Mouse (Mus musculus) kidney, embryonic 15.5 days (tissue): ENCODE measurements around the gene Clec2g. TPM values are rescaled to one million over a fixed set of nuclear protein-coding genes. Genes with fewer than 3 reads are reported as not detected.
"Not testable (repeated sequence)": the region's sequence is repeated elsewhere in the genome, so short reads cannot be mapped to it uniquely, and the experiment has no call there.

Experiments used
- ATAC-seq: fragments of 200-750 bp; cut with Nextera tagmentation; replicated peaks from 2 replicates; pipeline ENCODE4 v1.8.0; 2017; ENCODE audit warnings: moderate TSS enrichment; ENCODE audit not compliant: low FRiP score
- H3K27ac ChIP-seq: fragments of 300-500 bp; sonication (generic); 2 replicates; pipeline ENCODE4 v1.5.1; 2015; ENCODE audit warnings: mild to moderate bottlenecking, inconsistent platforms
- H3K27me3 ChIP-seq: fragments of 300-500 bp; sonication (generic); 2 replicates; pipeline ENCODE4 v1.6.1; 2015; ENCODE audit warnings: inconsistent platforms
- H3K36me3 ChIP-seq: fragments of 300-500 bp; sonication (generic); 2 replicates; pipeline ENCODE4 v1.6.1; 2015; ENCODE audit warnings: inconsistent platforms
- H3K4me1 ChIP-seq: fragments of 300-500 bp; sonication (generic); 2 replicates; pipeline ENCODE4 v1.6.1; 2015; ENCODE audit warnings: inconsistent platforms
- H3K4me2 ChIP-seq: fragments of 300-500 bp; sonication (generic); 2 replicates; pipeline ENCODE4 v1.6.1; 2015; ENCODE audit warnings: moderate library complexity, mild to moderate bottlenecking, inconsistent platforms
- H3K4me3 ChIP-seq: fragments of 300-500 bp; sonication (generic); replicated peaks from 2 replicates; pipeline ENCODE4 v1.5.1; 2015; ENCODE audit warnings: mild to moderate bottlenecking, inconsistent platforms
- H3K9ac ChIP-seq: fragments of 300-500 bp; sonication (generic); 2 replicates; pipeline ENCODE4 v1.6.1; 2015; ENCODE audit warnings: mild to moderate bottlenecking, inconsistent platforms
- H3K9me3 ChIP-seq: fragments of 300-500 bp; sonication (generic); replicated peaks from 2 replicates; pipeline ENCODE4 v1.6.1; 2016; ENCODE audit warnings: inconsistent platforms
- WGBS: fragments of 180-500 bp; shearing (Covaris S2); methylation state at CpG from one replicate; pipeline ENCODE4 v1.1.7; 2015; ENCODE audit warnings: mixed read lengths; 5-methylcytosine and 5-hydroxymethylcytosine counted together
- polyA plus RNA-seq: library from polyadenylated mRNA; unstranded; fragments of >200 nt; fragmentation: Nextera tagmentation; extraction: Ambion mirVana; gene quantifications from 2 replicates; pipeline ENCODE4 v1.2.1, GENCODE M21; 2015

Clec2g gene
- polyA plus RNA-seq, 1 experiment from 2014 or later: not detected

- not testable (repeated sequence) for H3K4me3 ChIP-seq, H3K27ac ChIP-seq, H3K9ac ChIP-seq, H3K9me3 ChIP-seq, ATAC-seq, H3K4me2 ChIP-seq, H3K4me1 ChIP-seq, H3K27me3 ChIP-seq, H3K36me3 ChIP-seq
Observed at GRCm38 (mm10) chr6:128974850-128975249, 40.7 kb downstream of the Clec2g start.

GRCm38 (mm10) chr6:128976194-128976593 lies 42.0 kb downstream of the Clec2g start:
- H3K4me3 ChIP-seq: no peak overlapping the region
- H3K9ac ChIP-seq: no peak overlapping the region
- ATAC-seq: no peak
- H3K9me3 ChIP-seq: no peaks in the 10 kb centered on the region
- H3K36me3 ChIP-seq: no peaks in the 10 kb centered on the region
- no peaks in the 10 kb centered on the region for H3K27me3 ChIP-seq
- no peaks in the 10 kb centered on the region for H3K4me1 ChIP-seq
- H3K4me2 ChIP-seq: no peak overlapping the region
- no peak overlapping the region for H3K27ac ChIP-seq

- not testable (repeated sequence) for ATAC-seq, H3K4me3 ChIP-seq, H3K4me1 ChIP-seq
Observed at GRCm38 (mm10) chr6:128981951-128982541, 47.9 kb downstream of the Clec2g start.

GRCm38 (mm10) chr6:128992337-128992736 lies 58.2 kb downstream of the Clec2g start:
- no peak for ATAC-seq
- Histone ChIP-seq H3K9me3 (no peaks in the 10 kb centered on the region), H3K36me3 (no peaks in the 10 kb centered on the region), H3K27me3 (no peaks in the 10 kb centered on the region), H3K4me2 (no peak overlapping the region), H3K4me1 (peaks cover 17% of the 10 kb centered on the region; the same call in 1 of the 2 replicates), H3K27ac (peak overlapping the region; percentile 66), H3K9ac (no peak overlapping the region), H3K4me3 (no peak overlapping the region)
- WGBS: 46% methylated on average over 2 of the region's 2 CpGs

More at GRCm38 (mm10) chr6:128981951-128982541, 47.9 kb downstream of the Clec2g start:
- H3K36me3 ChIP-seq, H3K27ac ChIP-seq, H3K4me2 ChIP-seq, H3K9ac ChIP-seq, H3K9me3 ChIP-seq, H3K27me3 ChIP-seq: not testable (repeated sequence)
- WGBS: 84% methylated on average over 4 of the region's 4 CpGs

GRCm38 (mm10) chr6:128992753-128993152 lies 58.6 kb downstream of the Clec2g start:
- Histone ChIP-seq H3K9ac (no peak overlapping the region), H3K27ac (peak overlapping the region; percentile 66), H3K27me3 (no peaks in the 10 kb centered on the region), H3K4me2 (0 out of 2 replicates have a peak overlapping the region, but pooled peaks have one; percentile 7), H3K36me3 (no peaks in the 10 kb centered on the region), H3K4me1 (peaks cover 17% of the 10 kb centered on the region; the same call in 1 of the 2 replicates), H3K4me3 (no peak overlapping the region), H3K9me3 (no peaks in the 10 kb centered on the region)
- peak; percentile 71 for ATAC-seq
- WGBS: 64% methylated on average over 3 of the region's 3 CpGs

GRCm38 (mm10) chr6:128993221-128993620 lies 59.0 kb downstream of the Clec2g start:
- Histone ChIP-seq H3K4me1 (peaks cover 17% of the 10 kb centered on the region; the same call in 1 of the 2 replicates), H3K27me3 (no peaks in the 10 kb centered on the region), H3K9ac (no peak overlapping the region), H3K36me3 (no peaks in the 10 kb centered on the region), H3K4me2 (0 out of 2 replicates have a peak overlapping the region, but pooled peaks have one; percentile 7), H3K27ac (peak overlapping the region; percentile 66), H3K4me3 (no peak overlapping the region), H3K9me3 (no peaks in the 10 kb centered on the region)
- WGBS: 78% methylated on average over 2 of the region's 2 CpGs
- no peak for ATAC-seq

- Histone ChIP-seq H3K36me3 (no peaks in the 10 kb centered on the region), H3K9me3 (no peaks in the 10 kb centered on the region), H3K9ac (no peak overlapping the region), H3K4me1 (peaks cover 17% of the 10 kb centered on the region; the same call in 1 of the 2 replicates), H3K4me3 (no peak overlapping the region), H3K4me2 (no peak overlapping the region), H3K27ac (peak overlapping the region; percentile 39; the same call in 1 of the 2 replicates), H3K27me3 (no peaks in the 10 kb centered on the region)
- no peak for ATAC-seq
- 70% methylated on average over 4 of the region's 4 CpGs for WGBS
Observed at GRCm38 (mm10) chr6:128994336-128994735, 60.2 kb downstream of the Clec2g start.

GRCm38 (mm10) chr6:128994742-128995141 lies 60.6 kb downstream of the Clec2g start:
- no peak overlapping the region for H3K4me3 ChIP-seq
- WGBS: 54% methylated on average over 5 of the region's 5 CpGs
- no peak overlapping the region for H3K4me2 ChIP-seq
- H3K9me3 ChIP-seq: no peaks in the 10 kb centered on the region
- no peak for ATAC-seq
- H3K27ac ChIP-seq: 0 out of 2 replicates have a peak overlapping the region, but pooled peaks have one; percentile 13
- H3K36me3 ChIP-seq: no peaks in the 10 kb centered on the region
- no peak overlapping the region for H3K9ac ChIP-seq
- H3K27me3 ChIP-seq: no peaks in the 10 kb centered on the region
- peaks cover 17% of the 10 kb centered on the region; the same call in 1 of the 2 replicates for H3K4me1 ChIP-seq

- peak overlapping the region; percentile 62 for H3K27ac ChIP-seq
- no peaks in the 10 kb centered on the region for H3K9me3 ChIP-seq
- H3K4me2 ChIP-seq: no peak overlapping the region
- no peaks in the 10 kb centered on the region for H3K27me3 ChIP-seq
- H3K4me3 ChIP-seq: no peak overlapping the region
- no peak for ATAC-seq
- H3K4me1 ChIP-seq: peaks cover 17% of the 10 kb centered on the region; the same call in 1 of the 2 replicates
- no peaks in the 10 kb centered on the region for H3K36me3 ChIP-seq
- 75% methylated on average over 7 of the region's 7 CpGs for WGBS
- no peak overlapping the region for H3K9ac ChIP-seq
Observed at GRCm38 (mm10) chr6:128995250-128996053, 61.3 kb downstream of the Clec2g start.

GRCm38 (mm10) chr6:128996054-128996767 lies 62.0 kb downstream of the Clec2g start:
- Histone ChIP-seq H3K27ac (peak overlapping the region; percentile 62), H3K9ac (no peak overlapping the region), H3K27me3 (no peaks in the 10 kb centered on the region), H3K36me3 (no peaks in the 10 kb centered on the region), H3K9me3 (no peaks in the 10 kb centered on the region), H3K4me3 (0 out of 2 replicates have a peak overlapping the region, but pooled peaks have one; percentile 10), H3K4me1 (peaks cover 17% of the 10 kb centered on the region; the same call in 1 of the 2 replicates), H3K4me2 (peak overlapping the region; percentile 39)
- ATAC-seq: no peak
- WGBS: 65% methylated on average over 3 of the region's 3 CpGs

- peak overlapping the region; percentile 62; the same call in 1 of the 2 replicates for H3K27ac ChIP-seq
- no peaks in the 10 kb centered on the region for H3K36me3 ChIP-seq
- no peaks in the 10 kb centered on the region for H3K9me3 ChIP-seq
- WGBS: 66% methylated on average over 13 of the region's 13 CpGs
- H3K4me2 ChIP-seq: peak overlapping the region; percentile 39
- H3K9ac ChIP-seq: no peak overlapping the region
- H3K4me1 ChIP-seq: peaks cover 17% of the 10 kb centered on the region; the same call in 1 of the 2 replicates
- 0 out of 2 replicates have a peak overlapping the region, but pooled peaks have one; percentile 10 for H3K4me3 ChIP-seq
- no peaks in the 10 kb centered on the region for H3K27me3 ChIP-seq
- ATAC-seq: no peak
Observed at GRCm38 (mm10) chr6:128996768-128997442, 62.7 kb downstream of the Clec2g start.
